Mouse (Mus musculus) E14TG2a.4 (cell line): ENCODE measurements around the gene Olfr52.

ENCODE experiments used
- H3K27me3 ChIP-seq: 2 replicates; pipeline ENCODE4 v1.6.1; 2014; ENCODE audit warnings: low read length, control low read depth; ENCODE audit not compliant: insufficient read depth
- H3K36me3 ChIP-seq: 2 replicates; pipeline ENCODE4 v1.6.1; 2014; ENCODE audit warnings: low read length, control low read depth; ENCODE audit not compliant: insufficient read depth
- H3K4me1 ChIP-seq: replicated peaks from 2 replicates; pipeline ENCODE4 v1.6.1; 2014; ENCODE audit warnings: low read depth, low read length, control low read depth
- H3K4me3 ChIP-seq: replicated peaks from 2 replicates; pipeline ENCODE4 v1.5.1; 2014; ENCODE audit warnings: mild to moderate bottlenecking, low read length
- H3K9me3 ChIP-seq: 2 replicates; pipeline ENCODE4 v1.6.1; 2014; ENCODE audit warnings: low read length, control low read depth
- CTCF ChIP-seq: conservative IDR thresholded peaks from 2 replicates; pipeline ENCODE4 v1.5.1; 2014; ENCODE audit warnings: low read length
- NANOG ChIP-seq: IDR thresholded peaks from 2 replicates; pipeline ENCODE4 v1.6.1; 2014; ENCODE audit warnings: borderline replicate concordance, low read length, mixed read lengths
- POU5F1 ChIP-seq: IDR thresholded peaks from 2 replicates; pipeline ENCODE4 v1.6.1; 2014; ENCODE audit warnings: low read length, borderline replicate concordance

Gene Olfr52

DNA sequence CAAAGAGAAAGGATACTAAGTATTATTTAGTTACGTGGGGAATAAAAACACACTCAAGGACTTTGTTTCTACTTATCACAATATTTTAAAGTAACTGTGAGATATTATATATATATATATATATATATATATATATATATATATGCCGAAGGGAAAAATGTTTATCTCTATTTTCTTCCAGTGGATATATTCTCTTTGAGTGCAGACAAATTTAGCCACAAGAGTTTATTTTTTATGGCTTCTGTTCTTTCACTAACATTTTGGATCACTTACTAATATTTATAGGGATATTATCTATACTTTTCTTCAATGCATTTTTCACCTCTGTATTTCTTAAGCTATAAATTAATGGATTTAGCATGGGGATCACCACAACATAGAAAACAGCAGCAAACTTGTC is 23.7 kb downstream of the Olfr52 start, which contains the start of gene Olfr1042:
TSS of gene Olfr1042 (minus strand) at position 101 of the 400 bp plus-strand sequence.
- no peaks in the 10 kb centered on the region for H3K36me3 ChIP-seq
- H3K4me1 ChIP-seq, result no peaks in the 10 kb centered on the region
- TF ChIP-seq NANOG, result no peak
- no peak for TF ChIP-seq CTCF
- TF ChIP-seq POU5F1, result no peak
- no peaks in the 10 kb centered on the region for H3K27me3 ChIP-seq
- H3K4me3 ChIP-seq, result no peak within 1 kb of the TSS
- no peaks in the 10 kb centered on the region for H3K9me3 ChIP-seq

DNA sequence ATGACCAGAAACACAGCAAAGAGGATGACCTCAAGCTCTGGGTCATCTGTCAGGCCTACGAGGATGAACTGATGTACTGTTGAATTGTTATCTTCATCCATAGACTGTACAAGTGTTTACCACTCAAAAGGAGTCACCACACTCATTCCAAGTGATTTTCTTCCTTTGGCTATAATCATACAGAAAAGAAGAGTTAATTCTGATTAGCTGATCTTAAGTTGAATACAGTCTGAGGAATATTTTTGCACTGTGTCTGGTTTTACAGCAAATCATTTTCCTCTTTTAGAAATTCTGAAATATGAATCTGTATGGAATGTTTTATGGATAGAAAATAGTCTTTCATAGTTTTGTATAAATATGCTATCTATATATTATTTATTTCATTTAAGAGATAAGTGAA is 38.9 kb downstream of the Olfr52 start, which contains the start of gene Olfr1040:
TSS of gene Olfr1040 (minus strand) at position 101 of the 400 bp plus-strand sequence.
- TF ChIP-seq CTCF (no peak), POU5F1 (no peak), NANOG (no peak)
- Histone ChIP-seq H3K27me3 (no peaks in the 10 kb centered on the region), H3K4me3 (no peak within 1 kb of the TSS), H3K4me1 (no peaks in the 10 kb centered on the region), H3K36me3 (no peaks in the 10 kb centered on the region), H3K9me3 (0 out of 2 replicates have a peak, but pooled peaks cover 2% of the 10 kb centered on the region)

DNA sequence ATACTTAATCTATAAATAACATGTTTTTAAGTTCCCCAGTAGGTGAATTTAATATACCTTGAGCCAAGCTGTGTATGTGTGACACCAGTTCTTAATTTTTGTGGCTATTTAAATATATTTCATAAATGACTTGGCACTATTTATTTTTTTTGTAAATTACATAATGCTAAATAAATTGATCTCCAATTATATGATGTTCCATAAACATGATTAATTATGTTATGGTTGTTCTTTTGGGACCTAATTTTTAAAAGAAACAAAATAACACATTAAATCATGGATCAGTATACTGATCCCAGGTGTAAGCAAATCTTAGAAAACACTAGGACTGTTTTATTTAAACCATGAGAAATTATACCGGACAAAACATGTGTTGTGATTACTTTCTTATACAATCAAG is 49.7 kb downstream of the Olfr52 start, which contains the start of gene Olfr1039:
TSS of gene Olfr1039 (minus strand) at position 101 of the 400 bp plus-strand sequence.
- Histone ChIP-seq H3K9me3 (no peaks in the 10 kb centered on the region), H3K4me3 (no peak within 1 kb of the TSS), H3K36me3 (no peaks in the 10 kb centered on the region), H3K27me3 (no peaks in the 10 kb centered on the region), H3K4me1 (no peaks in the 10 kb centered on the region)
- TF ChIP-seq POU5F1 (no peak), CTCF (no peak), NANOG (no peak)
